Mouse (Mus musculus) lung, postnatal 0 days (tissue): ENCODE data around the gene Znrf1.

Experiments
- CTCF ChIP-seq: IDR thresholded peaks from 2 replicates; pipeline ENCODE4 v1.5.1; 2016; ENCODE audit warnings: antibody characterized with exemption, mild to moderate bottlenecking
- EP300 ChIP-seq: IDR thresholded peaks from 2 replicates; pipeline ENCODE4 v1.6.1; 2016; ENCODE audit warnings: antibody characterized with exemption, mild to moderate bottlenecking, control low read depth

GRCm38 (mm10) chr8:111638086-111638485 lies 102.2 kb downstream of the Znrf1 start:
- TF ChIP-seq CTCF (no peak), EP300 (no peak)
